Mouse (Mus musculus) liver, adult (tissue): ENCODE data around the gene Mrpl9.

Source experiments
- GATA4 ChIP-seq: IDR thresholded peaks from 2 replicates; pipeline ENCODE4 v1.6.1; 2014; ENCODE audit warnings: mild to moderate bottlenecking, low read length; ENCODE audit not compliant: insufficient replicate concordance

The Mrpl9 gene

GRCm38 (mm10) chr3:94456529-94457000 is 13.4 kb downstream of the Mrpl9 start:
- TF ChIP-seq GATA4, result no peak

- TF ChIP-seq GATA4, result no peak
Observed at GRCm38 (mm10) chr3:94457055-94457454, 13.9 kb downstream of the Mrpl9 start.

- no peak for TF ChIP-seq GATA4
Observed at GRCm38 (mm10) chr3:94459834-94460233, 16.7 kb downstream of the Mrpl9 start.

- TF ChIP-seq GATA4, result no peak
Observed at GRCm38 (mm10) chr3:94463926-94464578, 20.9 kb downstream of the Mrpl9 start.

GRCm38 (mm10) chr3:94465632-94466430 is 22.7 kb downstream of the Mrpl9 start:
- TF ChIP-seq GATA4, result no peak

GRCm38 (mm10) chr3:94468931-94469330 is 25.8 kb downstream of the Mrpl9 start:
- TF ChIP-seq GATA4, result no peak

- no peak for TF ChIP-seq GATA4
Observed at GRCm38 (mm10) chr3:94472447-94473114, 29.5 kb downstream of the Mrpl9 start.

GRCm38 (mm10) chr3:94473115-94473505 is 30.0 kb downstream of the Mrpl9 start:
- no peak for TF ChIP-seq GATA4

GRCm38 (mm10) chr3:94473567-94474232 is 30.6 kb downstream of the Mrpl9 start:
- no peak for TF ChIP-seq GATA4

GRCm38 (mm10) chr3:94476301-94477035 is 33.4 kb downstream of the Mrpl9 start:
- TF ChIP-seq GATA4, result no peak

GRCm38 (mm10) chr3:94477444-94477843 is 34.3 kb downstream of the Mrpl9 start:
- TF ChIP-seq GATA4, result no peak

- TF ChIP-seq GATA4, result no peak
Observed at GRCm38 (mm10) chr3:94477981-94478422, 34.9 kb downstream of the Mrpl9 start, which contains the start of gene Celf3. Gene Celf3, plus strand, starts transcription at chr3:94478295.

GRCm38 (mm10) chr3:94478591-94479169 is 35.6 kb downstream of the Mrpl9 start:
- no peak for TF ChIP-seq GATA4

GRCm38 (mm10) chr3:94479564-94479963 is 36.4 kb downstream of the Mrpl9 start:
- TF ChIP-seq GATA4, result no peak
